Mouse (Mus musculus) brain, adult 2 months (tissue): ENCODE results near the gene St3gal5.
A peak's percentile ranks its signal among the peaks of the same experiment; 100 is the strongest.

Source experiments
- DNase-seq: peaks from one replicate; pipeline ENCODE4 v3.0.0; 2011; ENCODE audit warnings: low read depth, low spot score

St3gal5 gene

DNA sequence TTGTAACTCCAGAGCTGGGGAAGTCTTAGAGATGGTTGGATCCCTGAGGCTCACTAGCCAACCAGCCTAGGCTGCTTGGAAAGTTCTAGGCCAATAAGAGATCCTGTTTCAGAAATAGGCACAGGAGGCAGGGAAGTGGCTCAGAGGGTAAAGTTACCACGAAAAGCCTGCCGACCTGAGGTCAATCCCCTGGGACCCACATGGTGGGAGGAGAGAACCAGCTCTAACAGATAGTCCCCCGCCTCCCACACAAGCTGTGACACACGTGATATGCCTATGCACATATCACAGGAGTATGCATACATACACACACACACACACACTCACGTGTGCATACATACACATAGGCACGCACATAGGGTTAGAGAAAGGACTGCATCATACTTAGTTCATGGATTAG is 32.7 kb downstream of the St3gal5 start:
- DNase-seq = no peak

GRCm38 (mm10) chr6:72132671-72133214 is 35.4 kb downstream of the St3gal5 start:
- no peak for DNase-seq

DNA sequence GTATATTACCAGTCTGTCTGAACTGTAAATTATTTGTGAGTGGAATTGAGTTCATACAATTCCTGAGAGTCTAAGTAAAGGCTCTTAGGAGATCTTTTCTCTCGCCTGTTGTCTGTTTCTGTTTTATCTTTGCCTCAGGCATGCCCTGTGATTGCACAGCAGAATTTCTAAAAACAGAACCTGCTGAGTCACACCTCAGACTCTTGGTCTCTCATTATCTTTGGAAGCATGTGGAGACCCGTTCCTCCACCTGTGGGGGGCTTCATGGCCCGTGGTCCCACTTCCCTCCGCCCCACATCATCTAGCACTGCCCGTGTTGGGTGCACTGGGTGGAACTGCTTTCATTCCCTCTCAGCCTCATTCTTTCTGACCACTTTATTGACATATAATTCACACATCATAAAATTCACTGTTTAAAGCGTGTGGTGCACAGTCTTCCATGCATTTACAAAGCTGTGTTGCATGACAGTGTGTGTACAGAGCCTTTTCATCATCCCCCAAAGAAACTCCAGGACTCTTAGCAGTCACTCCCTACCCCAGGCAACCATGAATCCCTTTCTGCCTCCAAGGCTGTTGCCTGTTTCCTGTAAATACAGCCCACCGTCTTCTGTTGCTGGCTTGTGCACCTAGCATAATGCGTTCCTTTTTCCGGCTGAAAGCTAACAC is 37.6 kb downstream of the St3gal5 start:
- DNase-seq = peak; percentile 60

- DNase-seq = no peak
Observed at GRCm38 (mm10) chr6:72136016-72136415, 38.6 kb downstream of the St3gal5 start.

- no peak for DNase-seq
Observed at GRCm38 (mm10) chr6:72136543-72136942, 39.2 kb downstream of the St3gal5 start.

DNA sequence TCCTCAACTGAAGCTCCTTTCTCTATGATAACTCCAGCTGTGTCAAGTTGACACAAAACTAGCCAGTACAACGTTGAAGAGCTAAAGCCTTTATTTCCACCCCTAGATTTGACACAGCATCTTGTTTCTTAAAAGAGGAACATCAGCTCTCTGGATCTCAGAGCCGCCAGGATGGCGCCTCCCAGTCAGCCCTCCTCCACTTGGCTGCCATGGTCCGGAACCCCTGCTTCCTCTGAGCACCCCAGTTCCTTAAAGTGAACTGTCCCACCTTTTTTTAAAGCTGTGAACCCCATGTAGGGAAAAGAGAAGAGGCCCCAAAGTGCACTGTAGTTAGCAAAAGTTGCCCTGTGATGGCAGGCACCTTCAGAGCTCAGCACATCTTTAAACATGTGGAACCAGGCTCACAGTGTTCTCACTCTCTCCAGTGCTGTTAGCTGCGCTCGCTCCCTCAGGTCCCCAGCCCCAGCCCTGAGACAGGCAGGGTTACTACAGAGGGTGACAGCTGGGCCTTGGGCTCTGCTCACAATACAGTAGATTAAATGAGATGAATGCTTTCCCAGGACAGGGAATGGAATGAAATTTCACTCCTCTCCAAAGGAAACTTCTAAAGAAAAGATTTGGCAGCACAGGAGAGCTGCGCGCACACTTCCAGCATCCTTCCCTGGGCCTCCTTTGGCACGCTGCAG is 42.3 kb downstream of the St3gal5 start:
- peak; percentile 37 for DNase-seq

- DNase-seq = no peak
Observed at GRCm38 (mm10) chr6:72140371-72140770, 43.0 kb downstream of the St3gal5 start.

DNA sequence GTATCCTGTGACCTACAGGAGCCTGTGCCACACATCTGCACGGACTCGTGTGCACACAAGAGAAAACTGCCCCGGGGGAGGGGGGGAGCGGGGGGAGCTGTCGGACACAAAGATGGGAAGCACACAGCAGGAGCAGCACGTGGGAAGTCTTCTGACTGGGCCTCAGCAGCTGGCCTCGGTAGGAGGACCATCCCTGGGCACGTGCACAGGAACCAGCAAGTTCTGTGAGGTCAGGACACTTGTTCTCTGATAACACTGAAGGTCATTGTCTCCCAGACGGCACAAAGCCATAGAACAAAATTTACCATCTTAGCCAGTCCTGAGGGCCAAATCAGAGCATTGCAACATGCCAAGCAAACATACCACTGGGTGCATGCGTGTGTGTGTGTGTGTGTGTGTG is 43.8 kb downstream of the St3gal5 start:
- peak; percentile 44 for DNase-seq

GRCm38 (mm10) chr6:72142561-72142960 is 45.2 kb downstream of the St3gal5 start:
- DNase-seq = no peak

DNA sequence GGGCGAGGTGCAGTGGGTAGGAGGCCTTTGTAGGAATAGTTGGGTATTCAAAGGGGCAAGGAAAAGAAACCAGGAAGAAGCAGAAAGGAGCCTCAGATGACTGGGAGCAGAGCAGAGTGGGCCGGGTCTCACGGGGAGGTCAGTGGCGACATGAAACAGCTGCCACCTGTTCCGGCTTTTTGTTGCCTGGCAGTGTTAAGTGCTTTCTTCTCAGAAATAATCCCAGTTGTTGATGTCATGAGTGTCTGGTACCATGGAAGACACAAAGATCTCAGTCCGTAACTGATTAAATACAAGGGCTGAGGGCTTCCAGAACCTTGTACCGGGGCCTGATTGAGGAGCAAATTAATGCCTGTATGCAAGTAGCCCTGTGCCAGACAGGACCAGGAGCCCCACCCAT is 47.0 kb downstream of the St3gal5 start:
- no peak for DNase-seq

DNA sequence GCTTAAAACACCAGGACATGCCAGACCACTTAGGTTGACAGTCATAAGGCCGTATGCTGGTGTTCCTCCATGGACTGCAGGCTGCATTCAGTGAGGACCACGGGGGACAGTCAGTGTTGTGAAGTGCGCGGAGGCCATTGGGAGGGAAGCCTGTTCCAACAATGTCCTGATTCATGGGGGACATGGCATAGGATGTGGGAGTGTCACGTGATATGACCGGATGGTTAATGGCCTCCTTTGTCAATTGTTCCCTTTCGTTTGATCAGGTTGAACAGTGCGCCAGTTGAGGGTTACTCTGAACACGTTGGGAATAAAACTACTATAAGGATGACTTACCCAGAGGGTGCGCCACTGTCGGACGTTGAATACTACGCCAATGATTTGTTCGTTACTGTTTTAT is 49.4 kb downstream of the St3gal5 start:
- DNase-seq = peak; percentile 88

- DNase-seq = no peak
Observed at GRCm38 (mm10) chr6:72148721-72149120, 51.3 kb downstream of the St3gal5 start.

DNA sequence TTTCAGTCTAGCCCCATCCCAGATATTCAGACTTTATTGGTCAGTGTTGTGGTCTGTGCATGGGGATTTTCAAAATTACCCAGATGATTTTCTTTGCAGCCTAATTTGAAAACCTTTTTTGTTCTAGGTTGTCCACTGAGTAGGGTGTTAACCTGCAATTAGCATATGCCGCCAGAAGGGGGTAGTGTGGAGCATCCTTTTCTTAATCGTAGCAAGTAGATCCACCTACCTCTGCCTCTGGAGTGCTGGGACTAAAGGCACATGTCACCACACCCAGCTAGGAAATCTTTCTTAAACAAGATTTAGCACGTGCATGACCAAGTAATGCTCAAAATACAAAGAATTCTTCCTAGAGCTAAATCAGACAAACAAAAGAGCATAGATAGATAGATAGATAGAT is 52.4 kb downstream of the St3gal5 start:
- DNase-seq = no peak

GRCm38 (mm10) chr6:72152707-72153106 is 55.3 kb downstream of the St3gal5 start:
- DNase-seq = no peak

- no peak for DNase-seq
Observed at GRCm38 (mm10) chr6:72153455-72153854, 56.1 kb downstream of the St3gal5 start.

DNA sequence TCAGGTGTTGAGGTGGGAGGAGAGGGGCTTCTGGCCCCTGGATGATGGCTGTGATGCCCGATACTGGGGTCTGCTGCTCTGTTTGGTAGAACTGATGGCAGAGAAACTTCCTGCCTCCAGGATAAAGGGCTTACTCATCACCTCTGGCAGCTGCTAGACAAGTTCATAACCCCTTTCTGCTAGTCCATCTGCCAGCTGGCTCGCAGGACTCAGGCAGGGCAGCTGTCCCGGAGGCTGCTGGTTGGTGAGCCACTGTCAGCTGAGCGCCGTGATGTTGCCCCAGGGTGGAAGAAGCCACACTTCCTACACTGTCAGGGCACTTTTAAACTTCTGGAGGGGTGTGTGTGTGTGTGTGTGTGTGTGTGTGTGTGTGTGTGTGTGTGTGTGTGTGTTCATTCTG is 56.6 kb downstream of the St3gal5 start:
- DNase-seq = peak; percentile 35

- DNase-seq = no peak
Observed at GRCm38 (mm10) chr6:72154938-72155531, 57.6 kb downstream of the St3gal5 start.

DNA sequence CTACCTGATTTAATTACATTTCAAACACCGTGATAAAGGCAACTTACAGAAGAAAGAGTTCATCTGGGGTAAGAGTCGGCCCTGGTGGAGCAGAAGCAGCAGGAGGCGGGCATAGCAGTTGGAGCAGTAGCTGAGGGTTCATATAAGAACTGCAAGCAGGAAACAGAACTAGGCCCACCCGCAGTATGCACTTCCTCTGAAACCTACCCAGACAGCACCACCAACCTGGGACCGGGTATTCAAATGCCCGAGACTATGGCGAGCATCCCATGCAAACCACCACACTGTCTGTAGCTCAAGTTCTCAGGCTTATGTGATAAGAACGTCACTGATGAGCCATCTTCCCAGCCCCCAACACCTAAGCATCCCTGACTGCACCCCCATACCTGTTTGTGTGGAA is 58.3 kb downstream of the St3gal5 start:
- no peak for DNase-seq

- no peak for DNase-seq
Observed at GRCm38 (mm10) chr6:72158966-72159764, 61.8 kb downstream of the St3gal5 start.

- no peak for DNase-seq
Observed at GRCm38 (mm10) chr6:72159861-72160395, 62.5 kb downstream of the St3gal5 start.

DNA sequence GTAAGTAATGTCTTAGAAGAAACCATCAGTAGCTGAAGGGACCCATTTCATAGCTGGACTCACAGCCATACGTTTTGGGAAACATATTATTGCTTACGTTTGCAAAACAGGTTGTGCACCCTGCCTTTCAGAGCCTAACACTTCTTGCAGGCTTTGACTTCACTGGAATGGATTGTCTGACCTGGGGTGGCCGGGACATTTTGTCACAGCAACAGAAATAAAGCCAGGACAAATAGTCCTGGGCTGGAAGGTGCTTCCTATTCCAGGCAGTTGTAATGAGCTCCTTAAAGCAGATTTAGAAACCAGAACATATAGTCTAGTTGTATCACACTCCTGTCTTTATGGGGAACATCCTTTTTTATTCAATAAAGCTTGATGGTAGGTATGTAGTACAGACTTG is 63.6 kb downstream of the St3gal5 start:
- DNase-seq = no peak

GRCm38 (mm10) chr6:72161751-72162150 is 64.4 kb downstream of the St3gal5 start:
- DNase-seq = no peak
